Mouse (Mus musculus): ENCODE measurements around the gene Ccdc88c. TPM values are rescaled to one million over a fixed set of nuclear protein-coding genes. Genes with fewer than 3 reads are reported as not detected.

Gene Ccdc88c
- polyA plus RNA-seq, 1 experiment from 2014 or later: 9.0 TPM

GRCm38 (mm10) chr12:101005665-101006420 is 23.0 kb downstream of the Ccdc88c start:
- Histone ChIP-seq H3K27me3 (replicated peaks; ENCODE audit: control insufficient read depth, insufficient read depth, low read length) (no peaks in the 10 kb centered on the region), H3K4me1 (ENCODE audit: control insufficient read depth, insufficient read depth, low read depth, low read length) (peaks cover 14% of the 10 kb centered on the region), H3K9me3 (ENCODE audit: control insufficient read depth, low read length) (no peaks in the 10 kb centered on the region), H3K4me2 (ENCODE audit: low read length) (no peak overlapping the region), H3K36me3 (ENCODE audit: control insufficient read depth, insufficient read depth, low read length) (no peaks in the 10 kb centered on the region), H3K9ac (ENCODE audit: low read depth, low read length) (no peak overlapping the region), H3K4me3 (ENCODE audit: low read length) (no peak overlapping the region), H3K27ac (ENCODE audit: low read depth, low read length) (no peak overlapping the region)
- no peak for ATAC-seq
- 83% methylated on average over 12 of the region's 12 CpGs for WGBS

GRCm38 (mm10) chr12:101004982-101005381 is 23.9 kb downstream of the Ccdc88c start:
- H3K36me3 ChIP-seq (ENCODE audit: control insufficient read depth, insufficient read depth, low read length): no peaks in the 10 kb centered on the region
- WGBS: 46% methylated on average over 5 of the region's 5 CpGs
- no peaks in the 10 kb centered on the region for H3K9me3 ChIP-seq (ENCODE audit: control insufficient read depth, low read length)
- no peak overlapping the region for H3K9ac ChIP-seq (ENCODE audit: low read depth, low read length)
- no peak overlapping the region for H3K4me2 ChIP-seq (ENCODE audit: low read length)
- H3K27me3 ChIP-seq (replicated peaks; ENCODE audit: control insufficient read depth, insufficient read depth, low read length): no peaks in the 10 kb centered on the region
- peaks cover 14% of the 10 kb centered on the region for H3K4me1 ChIP-seq (ENCODE audit: control insufficient read depth, insufficient read depth, low read depth, low read length)
- H3K4me3 ChIP-seq (ENCODE audit: low read length): no peak overlapping the region
- peak; percentile 31; the same call in 1 of the 2 replicates for ATAC-seq
- H3K27ac ChIP-seq (ENCODE audit: low read depth, low read length): 0 out of 2 replicates have a peak overlapping the region, but pooled peaks have one; percentile 16

- no peak overlapping the region for H3K4me3 ChIP-seq (ENCODE audit: low read length)
- no peaks in the 10 kb centered on the region for H3K9me3 ChIP-seq (ENCODE audit: control insufficient read depth, low read length)
- peaks cover 17% of the 10 kb centered on the region for H3K4me1 ChIP-seq (ENCODE audit: control insufficient read depth, insufficient read depth, low read depth, low read length)
- no peak for ATAC-seq
- H3K9ac ChIP-seq (ENCODE audit: low read depth, low read length): no peak overlapping the region
- no peaks in the 10 kb centered on the region for H3K36me3 ChIP-seq (ENCODE audit: control insufficient read depth, insufficient read depth, low read length)
- WGBS: 58% methylated on average over 4 of the region's 4 CpGs
- H3K27me3 ChIP-seq (replicated peaks; ENCODE audit: control insufficient read depth, insufficient read depth, low read length): no peaks in the 10 kb centered on the region
- no peak overlapping the region for H3K4me2 ChIP-seq (ENCODE audit: low read length)
- H3K27ac ChIP-seq (ENCODE audit: low read depth, low read length): no peak overlapping the region
Measured at GRCm38 (mm10) chr12:101002801-101003513, 25.9 kb downstream of the Ccdc88c start.

GRCm38 (mm10) chr12:100999061-100999954 is 29.5 kb downstream of the Ccdc88c start:
- Histone ChIP-seq H3K9me3 (ENCODE audit: control insufficient read depth, low read length) (no peaks in the 10 kb centered on the region), H3K4me2 (ENCODE audit: low read length) (no peak overlapping the region), H3K9ac (ENCODE audit: low read depth, low read length) (no peak overlapping the region), H3K4me3 (ENCODE audit: low read length) (no peak overlapping the region), H3K27me3 (replicated peaks; ENCODE audit: control insufficient read depth, insufficient read depth, low read length) (no peaks in the 10 kb centered on the region), H3K36me3 (ENCODE audit: control insufficient read depth, insufficient read depth, low read length) (no peaks in the 10 kb centered on the region), H3K4me1 (ENCODE audit: control insufficient read depth, insufficient read depth, low read depth, low read length) (peaks cover 25% of the 10 kb centered on the region), H3K27ac (ENCODE audit: low read depth, low read length) (no peak overlapping the region)
- WGBS: 49% methylated on average over 7 of the region's 7 CpGs
- ATAC-seq: no peak

GRCm38 (mm10) chr12:100998564-100998962 is 30.3 kb downstream of the Ccdc88c start:
- no peak overlapping the region for H3K4me2 ChIP-seq (ENCODE audit: low read length)
- peaks cover 25% of the 10 kb centered on the region for H3K4me1 ChIP-seq (ENCODE audit: control insufficient read depth, insufficient read depth, low read depth, low read length)
- no peak overlapping the region for H3K4me3 ChIP-seq (ENCODE audit: low read length)
- no peaks in the 10 kb centered on the region for H3K9me3 ChIP-seq (ENCODE audit: control insufficient read depth, low read length)
- no peak overlapping the region for H3K27ac ChIP-seq (ENCODE audit: low read depth, low read length)
- H3K27me3 ChIP-seq (replicated peaks; ENCODE audit: control insufficient read depth, insufficient read depth, low read length): no peaks in the 10 kb centered on the region
- no peak for ATAC-seq
- WGBS: 57% methylated on average over 8 of the region's 8 CpGs
- no peaks in the 10 kb centered on the region for H3K36me3 ChIP-seq (ENCODE audit: control insufficient read depth, insufficient read depth, low read length)
- H3K9ac ChIP-seq (ENCODE audit: low read depth, low read length): no peak overlapping the region

- Histone ChIP-seq H3K4me1 (ENCODE audit: control insufficient read depth, insufficient read depth, low read depth, low read length) (peaks cover 25% of the 10 kb centered on the region), H3K9ac (ENCODE audit: low read depth, low read length) (no peak overlapping the region), H3K9me3 (ENCODE audit: control insufficient read depth, low read length) (no peaks in the 10 kb centered on the region), H3K4me3 (ENCODE audit: low read length) (no peak overlapping the region), H3K27ac (ENCODE audit: low read depth, low read length) (no peak overlapping the region), H3K4me2 (ENCODE audit: low read length) (no peak overlapping the region), H3K27me3 (replicated peaks; ENCODE audit: control insufficient read depth, insufficient read depth, low read length) (no peaks in the 10 kb centered on the region), H3K36me3 (ENCODE audit: control insufficient read depth, insufficient read depth, low read length) (no peaks in the 10 kb centered on the region)
- WGBS: 28% methylated on average over 10 of the region's 10 CpGs
- ATAC-seq: no peak
Measured at GRCm38 (mm10) chr12:100997830-100998563, 30.9 kb downstream of the Ccdc88c start.

GRCm38 (mm10) chr12:100996378-100996898 is 32.4 kb downstream of the Ccdc88c start:
- peak; percentile 40 for ATAC-seq
- no peaks in the 10 kb centered on the region for H3K27me3 ChIP-seq (replicated peaks; ENCODE audit: control insufficient read depth, insufficient read depth, low read length)
- H3K9me3 ChIP-seq (ENCODE audit: control insufficient read depth, low read length): no peaks in the 10 kb centered on the region
- H3K4me1 ChIP-seq (ENCODE audit: control insufficient read depth, insufficient read depth, low read depth, low read length): peaks cover 25% of the 10 kb centered on the region
- no peak overlapping the region for H3K27ac ChIP-seq (ENCODE audit: low read depth, low read length)
- 26% methylated on average over 5 of the region's 5 CpGs for WGBS
- H3K9ac ChIP-seq (ENCODE audit: low read depth, low read length): no peak overlapping the region
- H3K4me2 ChIP-seq (ENCODE audit: low read length): no peak overlapping the region
- no peaks in the 10 kb centered on the region for H3K36me3 ChIP-seq (ENCODE audit: control insufficient read depth, insufficient read depth, low read length)
- no peak overlapping the region for H3K4me3 ChIP-seq (ENCODE audit: low read length)

GRCm38 (mm10) chr12:100995607-100996377 is 33.1 kb downstream of the Ccdc88c start:
- Histone ChIP-seq H3K4me3 (ENCODE audit: low read length) (no peak overlapping the region), H3K4me2 (ENCODE audit: low read length) (no peak overlapping the region), H3K27ac (ENCODE audit: low read depth, low read length) (no peak overlapping the region), H3K27me3 (replicated peaks; ENCODE audit: control insufficient read depth, insufficient read depth, low read length) (no peaks in the 10 kb centered on the region), H3K4me1 (ENCODE audit: control insufficient read depth, insufficient read depth, low read depth, low read length) (peaks cover 25% of the 10 kb centered on the region), H3K9me3 (ENCODE audit: control insufficient read depth, low read length) (no peaks in the 10 kb centered on the region), H3K36me3 (ENCODE audit: control insufficient read depth, insufficient read depth, low read length) (no peaks in the 10 kb centered on the region), H3K9ac (ENCODE audit: low read depth, low read length) (no peak overlapping the region)
- ATAC-seq: no peak
- whole genome bisulfite sequencing: 36% methylated on average over 16 of the region's 16 CpGs
